Mouse (Mus musculus): Measurements from ENCODE around the gene Heatr6. TPM values are rescaled to one million over a fixed set of nuclear protein-coding genes. Genes with fewer than 3 reads are reported as not detected.

Heatr6 gene
- total and polyA plus RNA-seq, 3 experiments = 5.4 to 6.3 (median 6.3) TPM

- no peaks in the 10 kb centered on the region for H3K4me1 ChIP-seq (ENCODE audit: control insufficient read depth, insufficient read depth, low read length)
- no peak overlapping the region for H3K4me3 ChIP-seq
- H3K36me3 ChIP-seq (ENCODE audit: control insufficient read depth, insufficient read depth, low read length) = no peaks in the 10 kb centered on the region
- WGBS = 88% methylated on average over 11 of the region's 11 CpGs
- no peak for DNase-seq
- no peaks in the 10 kb centered on the region for H3K27me3 ChIP-seq (ENCODE audit: control insufficient read depth, insufficient read depth, low read length)
- intact Hi-C loops (cut with DNase I) = no loop called here
- no peaks in the 10 kb centered on the region for H3K79me2 ChIP-seq (replicated peaks; ENCODE audit: control insufficient read depth, insufficient read depth, low read length)
- H3K27ac ChIP-seq = no peak overlapping the region
- TF ChIP-seq EP300 (IDR thresholded peaks at IDR 0.05; ENCODE audit: insufficient read depth, low read depth, low read length) (no peak), POLR2A (IDR thresholded peaks at IDR 0.05; ENCODE audit: insufficient read depth, low read depth, low read length) (no peak), CTCF (IDR thresholded peaks at IDR 0.05) (no peak)
- no peak overlapping the region for H3K9ac ChIP-seq (ENCODE audit: low read depth, low read length)
Measured at GRCm38 (mm10) chr11:83774324-83774723, 20.8 kb downstream of the Heatr6 start.

GRCm38 (mm10) chr11:83776798-83777197 lies 23.3 kb downstream of the Heatr6 start:
- TF ChIP-seq CTCF (IDR thresholded peaks at IDR 0.05) = no peak
- no peak for TF ChIP-seq EP300 (IDR thresholded peaks at IDR 0.05; ENCODE audit: insufficient read depth, low read depth, low read length)
- TF ChIP-seq POLR2A (IDR thresholded peaks at IDR 0.05; ENCODE audit: insufficient read depth, low read depth, low read length) = no peak
- no peaks in the 10 kb centered on the region for H3K27me3 ChIP-seq (ENCODE audit: control insufficient read depth, insufficient read depth, low read length)
- no peaks in the 10 kb centered on the region for H3K4me1 ChIP-seq (ENCODE audit: control insufficient read depth, insufficient read depth, low read length)
- DNase-seq = no peak
- no peaks in the 10 kb centered on the region for H3K36me3 ChIP-seq (ENCODE audit: control insufficient read depth, insufficient read depth, low read length)
- 93% methylated on average over 8 of the region's 8 CpGs for WGBS
- H3K27ac ChIP-seq = no peak overlapping the region
- no peaks in the 10 kb centered on the region for H3K79me2 ChIP-seq (replicated peaks; ENCODE audit: control insufficient read depth, insufficient read depth, low read length)
- no peak overlapping the region for H3K9ac ChIP-seq (ENCODE audit: low read depth, low read length)
- H3K4me3 ChIP-seq = no peak overlapping the region
- intact Hi-C loops (cut with DNase I) = no loop called here

GRCm38 (mm10) chr11:83783931-83784600 lies 30.6 kb downstream of the Heatr6 start:
- Histone ChIP-seq H3K36me3 (ENCODE audit: control insufficient read depth, insufficient read depth, low read length) (no peaks in the 10 kb centered on the region), H3K27me3 (ENCODE audit: control insufficient read depth, insufficient read depth, low read length) (no peaks in the 10 kb centered on the region), H3K79me2 (replicated peaks; ENCODE audit: control insufficient read depth, insufficient read depth, low read length) (no peaks in the 10 kb centered on the region), H3K4me3 (no peak overlapping the region), H3K4me1 (ENCODE audit: control insufficient read depth, insufficient read depth, low read length) (peaks cover 6% of the 10 kb centered on the region), H3K27ac (no peak overlapping the region), H3K9ac (ENCODE audit: low read depth, low read length) (no peak overlapping the region)
- intact Hi-C loops (cut with DNase I) = no loop called here
- no peak for DNase-seq
- 82% methylated on average over 14 of the region's 14 CpGs for WGBS
- TF ChIP-seq POLR2A (IDR thresholded peaks at IDR 0.05; ENCODE audit: insufficient read depth, low read depth, low read length) (no peak), CTCF (IDR thresholded peaks at IDR 0.05) (no peak), EP300 (IDR thresholded peaks at IDR 0.05; ENCODE audit: insufficient read depth, low read depth, low read length) (no peak)

- H3K79me2 ChIP-seq (replicated peaks; ENCODE audit: control insufficient read depth, insufficient read depth, low read length) = no peaks in the 10 kb centered on the region
- peaks cover 6% of the 10 kb centered on the region for H3K4me1 ChIP-seq (ENCODE audit: control insufficient read depth, insufficient read depth, low read length)
- no peaks in the 10 kb centered on the region for H3K36me3 ChIP-seq (ENCODE audit: control insufficient read depth, insufficient read depth, low read length)
- intact Hi-C loops (cut with DNase I) = loop anchor here (1.0 to 5.0 kb wide), 2 partner anchors 152 to 248 kb away; no protein-coding TSS in a partner anchor
- no peak overlapping the region for H3K27ac ChIP-seq
- no peaks in the 10 kb centered on the region for H3K27me3 ChIP-seq (ENCODE audit: control insufficient read depth, insufficient read depth, low read length)
- H3K9ac ChIP-seq (ENCODE audit: low read depth, low read length) = no peak overlapping the region
- no peak for DNase-seq
- WGBS = 86% methylated on average over 2 of the region's 2 CpGs
- TF ChIP-seq CTCF (IDR thresholded peaks at IDR 0.05) = peak; percentile 72
- TF ChIP-seq EP300 (IDR thresholded peaks at IDR 0.05; ENCODE audit: insufficient read depth, low read depth, low read length) = no peak
- no peak for TF ChIP-seq POLR2A (IDR thresholded peaks at IDR 0.05; ENCODE audit: insufficient read depth, low read depth, low read length)
- no peak overlapping the region for H3K4me3 ChIP-seq
Measured at GRCm38 (mm10) chr11:83784661-83785060, 31.2 kb downstream of the Heatr6 start.

GRCm38 (mm10) chr11:83785366-83785765 lies 31.9 kb downstream of the Heatr6 start:
- WGBS = 8% methylated on average over 2 of the region's 2 CpGs
- DNase-seq = peak; percentile 36 to 45
- no peaks in the 10 kb centered on the region for H3K79me2 ChIP-seq (replicated peaks; ENCODE audit: control insufficient read depth, insufficient read depth, low read length)
- H3K36me3 ChIP-seq (ENCODE audit: control insufficient read depth, insufficient read depth, low read length) = no peaks in the 10 kb centered on the region
- peaks cover 6% of the 10 kb centered on the region for H3K4me1 ChIP-seq (ENCODE audit: control insufficient read depth, insufficient read depth, low read length)
- TF ChIP-seq EP300 (IDR thresholded peaks at IDR 0.05; ENCODE audit: insufficient read depth, low read depth, low read length) (0 out of 2 replicates have a peak, but pooled peaks have one; percentile 41), POLR2A (IDR thresholded peaks at IDR 0.05; ENCODE audit: insufficient read depth, low read depth, low read length) (no peak), CTCF (IDR thresholded peaks at IDR 0.05) (peak; percentile 79)
- no peak overlapping the region for H3K4me3 ChIP-seq
- H3K9ac ChIP-seq (ENCODE audit: low read depth, low read length) = no peak overlapping the region
- no peaks in the 10 kb centered on the region for H3K27me3 ChIP-seq (ENCODE audit: control insufficient read depth, insufficient read depth, low read length)
- intact Hi-C loops (cut with DNase I) = loop anchor here (1.0 to 5.0 kb wide), 2 partner anchors 151 to 247 kb away; no protein-coding TSS in a partner anchor
- no peak overlapping the region for H3K27ac ChIP-seq

GRCm38 (mm10) chr11:83786835-83787234 lies 33.3 kb downstream of the Heatr6 start:
- H3K27ac ChIP-seq = peak overlapping the region; percentile 48
- no peak overlapping the region for H3K9ac ChIP-seq (ENCODE audit: low read depth, low read length)
- no peaks in the 10 kb centered on the region for H3K27me3 ChIP-seq (ENCODE audit: control insufficient read depth, insufficient read depth, low read length)
- H3K79me2 ChIP-seq (replicated peaks; ENCODE audit: control insufficient read depth, insufficient read depth, low read length) = no peaks in the 10 kb centered on the region
- no peak for TF ChIP-seq EP300 (IDR thresholded peaks at IDR 0.05; ENCODE audit: insufficient read depth, low read depth, low read length)
- TF ChIP-seq POLR2A (IDR thresholded peaks at IDR 0.05; ENCODE audit: insufficient read depth, low read depth, low read length) = no peak
- no peak for TF ChIP-seq CTCF (IDR thresholded peaks at IDR 0.05)
- WGBS = 32% methylated on average over 4 of the region's 4 CpGs
- intact Hi-C loops (cut with DNase I) = loop anchor here (5.0 kb wide), 1 partner anchor 245 kb away; no protein-coding TSS in a partner anchor
- DNase-seq = peak; percentile 46 to 66
- no peaks in the 10 kb centered on the region for H3K36me3 ChIP-seq (ENCODE audit: control insufficient read depth, insufficient read depth, low read length)
- H3K4me3 ChIP-seq = no peak overlapping the region
- peaks cover 6% of the 10 kb centered on the region for H3K4me1 ChIP-seq (ENCODE audit: control insufficient read depth, insufficient read depth, low read length)
